Mouse (Mus musculus) kidney, adult 8-10 months (tissue): ENCODE results near the gene Srgap3.
A peak's percentile ranks its signal among the peaks of the same experiment; 100 is the strongest.
"Not testable (repeated sequence)": the region's sequence is repeated elsewhere in the genome, so short reads cannot be mapped to it uniquely, and the experiment has no call there.

Experiments used
- DNase-seq, 2 experiments: peaks; one replicate each; pipeline ENCODE4 v3.0.0; 2022

Srgap3 gene

GRCm38 (mm10) chr6:112733942-112734341 lies 213.1 kb downstream of the Srgap3 start:
- DNase-seq, result no peak

GRCm38 (mm10) chr6:112732434-112732833 lies 214.6 kb downstream of the Srgap3 start:
- DNase-seq, result no peak

- DNase-seq, result no peak
These were observed 215.7 kb downstream of the Srgap3 start for GRCm38 (mm10) chr6:112731386-112731785.

DNA sequence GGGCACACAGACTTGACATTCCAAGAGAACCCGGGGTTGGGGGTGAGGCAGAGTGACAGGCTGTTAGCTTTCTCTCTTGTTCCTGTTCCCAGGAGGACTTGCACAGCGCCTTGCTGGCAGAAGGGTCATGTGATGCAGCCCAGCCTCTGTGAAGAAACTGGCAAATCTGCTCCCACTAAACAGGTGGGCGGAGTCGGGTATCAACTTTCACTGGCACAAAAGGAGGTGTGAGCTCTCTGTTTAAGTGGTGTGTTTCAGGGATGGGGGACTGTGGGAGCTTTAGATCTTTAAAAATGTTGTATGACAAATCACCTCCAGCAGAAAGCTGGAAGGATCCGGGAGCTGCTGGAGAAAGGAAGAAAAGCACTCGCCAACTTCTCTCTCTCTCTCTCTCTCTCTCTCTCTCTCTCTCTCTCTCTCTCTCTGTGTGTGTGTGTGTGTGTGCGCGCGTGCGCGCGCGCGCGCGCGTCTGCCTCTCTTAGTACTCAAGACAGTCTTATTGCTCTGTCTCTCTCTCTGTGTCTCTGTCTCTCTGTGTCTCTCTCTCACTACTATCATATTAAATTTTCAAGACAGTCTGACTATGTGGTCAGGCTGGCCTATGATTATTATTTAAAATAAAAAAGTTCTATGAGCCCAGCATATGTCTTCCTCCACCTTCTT lies 218.2 kb downstream of the Srgap3 start:
- DNase-seq, result peak; percentile 43 to 69

GRCm38 (mm10) chr6:112725468-112725867 lies 221.6 kb downstream of the Srgap3 start:
- no peak for DNase-seq

- no peak for DNase-seq
These were observed 226.5 kb downstream of the Srgap3 start for GRCm38 (mm10) chr6:112720409-112721080.

GRCm38 (mm10) chr6:112719983-112720382 lies 227.1 kb downstream of the Srgap3 start:
- no peak for DNase-seq

- peak; percentile 17 to 20 for DNase-seq
These were observed 229.9 kb downstream of the Srgap3 start for GRCm38 (mm10) chr6:112717168-112717567.

DNA sequence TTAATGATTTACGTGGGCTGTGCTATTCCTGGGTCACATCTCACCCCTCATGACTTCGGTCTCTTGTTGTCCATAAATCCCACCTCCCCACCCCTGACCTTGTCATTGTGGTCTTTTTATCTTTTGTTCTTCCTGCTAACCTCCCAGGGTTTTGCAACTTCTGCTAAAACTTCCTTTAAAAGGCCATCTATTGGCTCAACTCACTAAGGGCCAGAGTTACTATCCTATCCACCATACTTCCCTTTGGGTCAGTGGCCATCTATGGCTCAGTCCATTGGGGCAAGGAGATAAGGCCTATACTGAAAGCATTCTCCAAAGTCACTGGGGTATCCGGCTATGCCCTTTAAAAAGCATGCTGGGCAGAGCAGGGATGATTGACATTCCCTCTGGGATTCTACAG lies 233.1 kb downstream of the Srgap3 start:
- no peak for DNase-seq

GRCm38 (mm10) chr6:112702296-112702695 lies 244.8 kb downstream of the Srgap3 start:
- not testable (repeated sequence) for DNase-seq

DNA sequence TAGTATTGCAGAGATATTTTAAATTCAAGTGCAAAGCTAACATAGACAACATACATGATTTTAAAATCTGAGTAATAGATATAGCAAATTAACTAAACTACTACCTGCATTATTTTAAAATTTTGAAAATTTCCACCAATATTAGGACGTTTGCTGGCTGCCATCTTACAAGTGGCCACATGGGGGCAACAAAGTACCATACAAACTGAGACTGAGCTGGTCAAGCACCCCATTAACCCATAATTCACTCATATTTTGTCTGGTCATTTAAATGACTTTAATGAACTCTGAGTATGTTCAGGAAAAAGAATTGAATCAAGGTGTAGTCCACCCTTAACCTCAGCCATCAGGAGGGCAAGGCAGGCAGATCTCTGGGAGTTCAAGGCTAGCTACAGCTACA lies 246.7 kb downstream of the Srgap3 start:
- DNase-seq, result peak; percentile 23 to 39

DNA sequence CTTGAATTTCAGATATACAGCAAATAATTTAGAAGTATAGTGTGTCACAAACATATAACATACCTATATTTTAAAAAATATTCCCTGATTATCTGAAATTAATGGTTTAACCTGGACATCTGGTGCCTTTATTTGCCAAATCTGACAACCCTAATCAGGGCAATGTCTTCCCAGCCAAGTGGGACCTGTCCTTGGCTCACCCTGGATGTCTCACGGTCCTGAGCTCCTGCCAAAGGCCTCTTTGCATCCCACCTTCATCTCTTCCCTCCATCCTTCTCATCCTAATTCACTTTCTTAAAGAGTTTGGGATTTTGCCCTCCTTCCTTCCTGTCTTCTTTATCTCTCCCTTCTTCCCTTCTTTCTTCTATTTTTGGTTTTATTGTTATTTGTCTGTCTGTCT lies 248.0 kb downstream of the Srgap3 start:
- DNase-seq, result no peak

- peak; percentile 72 to 80 for DNase-seq
These were observed 250.8 kb downstream of the Srgap3 start, which contains the start of gene Rad18 for GRCm38 (mm10) chr6:112696056-112696950. Gene Rad18, minus strand, starts transcription at chr6:112696686.

DNA sequence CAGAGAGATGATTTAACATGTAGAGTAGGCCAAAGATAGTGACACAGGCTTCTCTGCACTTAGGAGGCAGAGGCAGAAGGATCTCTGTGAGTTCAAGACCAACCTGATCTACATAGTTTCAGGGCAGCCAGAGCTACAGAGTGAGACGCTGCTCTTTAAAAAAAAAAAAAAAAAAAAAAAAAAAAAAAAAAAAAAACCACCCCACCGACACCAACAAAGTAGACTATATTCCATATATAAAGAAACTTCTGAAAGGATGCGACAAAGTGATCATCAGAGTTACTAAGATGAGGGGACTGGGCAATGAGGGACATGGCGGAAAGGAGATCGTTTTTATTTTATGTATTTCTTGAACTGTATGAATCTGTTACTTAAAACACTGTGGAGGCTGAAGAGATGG lies 252.6 kb downstream of the Srgap3 start:
- no peak for DNase-seq

DNA sequence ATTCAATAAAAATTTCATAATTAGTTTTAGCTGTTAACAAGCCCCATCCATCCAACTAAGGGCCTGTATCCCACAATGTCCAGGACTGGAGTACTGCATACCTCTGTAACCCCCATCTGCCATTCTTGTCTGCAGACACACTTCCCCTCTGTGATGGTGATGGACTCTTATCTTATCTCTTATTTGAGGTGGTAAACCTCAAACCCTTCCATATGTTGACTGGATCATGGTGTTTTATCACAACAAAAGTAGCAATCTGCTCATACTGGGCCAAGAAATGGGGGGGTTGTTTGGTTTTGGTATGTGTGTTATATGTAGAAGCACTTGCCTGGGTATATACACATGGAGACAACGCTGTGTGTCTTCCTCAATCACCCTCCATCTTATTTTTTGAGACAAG lies 255.5 kb downstream of the Srgap3 start:
- no peak for DNase-seq

- DNase-seq, result no peak
These were observed 259.0 kb downstream of the Srgap3 start for GRCm38 (mm10) chr6:112688033-112688432.

DNA sequence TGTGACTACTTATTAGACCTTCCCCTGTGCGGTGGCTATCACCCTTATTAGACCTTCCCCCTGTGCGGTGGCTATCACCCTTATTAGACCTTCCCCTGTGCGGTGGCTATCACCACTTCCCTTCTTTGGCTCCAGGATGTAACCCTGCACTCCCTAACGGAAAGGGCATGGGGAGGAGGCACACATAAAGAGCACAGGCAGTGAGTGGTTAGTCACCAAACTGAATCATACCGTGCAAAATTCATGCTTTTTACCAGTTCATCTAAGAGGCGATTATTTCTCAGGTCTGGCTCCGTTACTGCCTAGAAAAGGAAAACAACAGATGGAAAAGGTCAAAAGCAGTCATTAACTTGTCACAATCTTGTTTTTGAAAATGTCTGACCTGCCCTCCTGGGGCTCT lies 260.6 kb downstream of the Srgap3 start:
- DNase-seq, result no peak

DNA sequence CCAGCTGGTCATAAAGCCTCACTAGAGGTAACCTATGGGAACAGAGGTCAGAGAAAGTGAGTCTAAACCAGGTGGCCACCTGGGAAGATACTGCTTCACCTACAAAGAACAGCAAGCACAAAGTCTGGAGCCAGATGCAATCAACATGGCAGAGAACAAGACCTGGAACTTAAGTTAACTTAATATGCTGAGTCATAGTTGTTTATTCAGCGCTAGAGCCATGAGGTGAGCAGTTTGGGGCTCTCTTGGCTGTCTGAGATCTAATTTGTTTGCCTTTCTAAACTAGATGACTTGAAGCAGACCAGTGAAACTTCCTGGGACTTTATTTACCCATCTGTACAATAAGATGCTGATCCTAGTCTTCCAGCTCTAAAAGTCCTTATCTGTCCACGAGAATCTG lies 263.0 kb downstream of the Srgap3 start:
- DNase-seq, result no peak
